Mouse (Mus musculus): ENCODE measurements at regions not wholly inside any gene's neighbourhood (a gene's known extent, or its start where the extent isn't known, plus 50 kb on each side); places are given as distances from the start of the nearest gene placed in this dataset.

GRCm38 (mm10) chr7:118320307-118320706 lies 76.8 kb upstream of the Smg1 start:
- TF ChIP-seq CTCF (IDR thresholded peaks at IDR 0.05; ENCODE audit: low read depth, low read length) (no peak), POLR2A (IDR thresholded peaks at IDR 0.05; ENCODE audit: borderline replicate concordance, low read depth, low read length) (no peak)
